Mouse (Mus musculus): Measurements from ENCODE around the gene Eif5a.

The Eif5a gene

DNA sequence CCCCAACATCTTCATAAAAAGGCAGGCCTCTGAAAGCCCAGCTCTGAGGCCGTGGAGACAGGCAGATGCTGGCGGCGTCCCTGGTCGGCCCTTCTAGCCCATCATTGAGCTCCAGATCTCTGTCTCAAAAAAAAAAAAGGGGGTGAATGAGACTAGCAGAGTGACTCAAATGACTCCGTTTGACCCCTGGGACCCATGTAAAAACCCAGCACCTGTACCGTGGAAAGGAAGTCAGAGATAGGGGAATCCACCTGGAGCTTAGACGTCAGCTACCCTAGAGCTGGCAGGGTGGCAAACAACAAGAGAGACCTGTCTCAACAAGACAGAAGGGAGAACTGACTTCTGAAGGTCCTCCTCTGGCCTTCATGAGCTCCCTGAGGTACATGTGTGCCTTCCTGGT, 49.9 kb downstream of the Eif5a start:
- no peak for DNase-seq

DNA sequence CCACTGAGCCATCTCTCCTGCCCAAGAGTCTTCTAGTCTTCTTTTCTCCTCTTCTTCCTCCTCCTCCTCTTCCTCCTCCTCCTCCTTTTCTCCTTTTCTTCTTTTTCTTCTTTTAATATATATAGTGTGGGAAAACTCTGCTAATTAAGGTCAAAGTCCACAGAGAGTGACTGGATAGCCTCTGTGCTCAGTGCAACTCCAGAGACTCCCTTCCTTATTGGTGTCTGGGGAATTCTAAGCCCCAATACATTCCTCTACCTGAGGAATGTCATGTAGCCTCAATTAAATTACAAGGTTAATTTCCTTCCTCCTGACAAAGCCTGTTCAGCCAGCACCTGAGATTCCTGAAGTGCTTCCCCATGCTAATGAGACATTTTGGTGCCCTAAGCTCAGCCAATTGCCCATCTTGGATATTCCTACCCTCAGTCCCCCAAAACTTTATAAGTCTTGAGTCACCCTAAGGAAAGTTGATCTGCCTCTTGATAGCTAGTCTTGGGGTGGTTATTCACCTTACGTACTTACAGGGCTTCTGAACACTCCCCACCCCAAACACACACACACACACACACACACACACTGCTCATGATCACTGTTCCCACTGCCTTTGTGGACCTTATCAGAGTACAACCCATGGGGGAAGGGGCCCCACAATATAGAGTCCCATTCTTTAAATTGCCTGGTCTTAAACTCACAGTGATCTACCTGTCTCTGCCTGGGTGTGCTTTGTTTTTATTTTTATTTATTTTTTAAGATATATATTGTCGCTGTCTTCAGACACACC, 51.3 kb downstream of the Eif5a start:
- DNase-seq = no peak

DNA sequence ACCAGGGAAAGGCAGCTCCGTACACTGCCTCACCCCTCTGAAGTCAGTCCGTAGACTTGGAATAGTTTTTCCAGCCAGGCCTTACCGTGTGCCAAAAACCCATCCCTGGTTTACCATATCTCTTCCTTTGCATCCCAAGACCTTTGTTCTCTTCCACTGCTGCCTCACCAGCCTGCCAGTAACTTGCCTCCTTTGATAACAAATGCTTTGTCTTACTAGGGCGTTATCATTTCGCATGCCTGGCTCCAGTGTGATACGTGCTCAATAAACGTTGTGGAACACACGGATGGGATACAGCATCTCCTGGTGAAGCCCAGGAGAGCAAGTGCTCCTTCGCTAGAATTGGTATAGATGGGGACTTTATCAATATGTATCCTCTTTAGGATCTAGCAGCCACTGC, 54.4 kb downstream of the Eif5a start:
- no peak for DNase-seq
